Mouse (Mus musculus) urinary bladder, postnatal 25 days (tissue): ENCODE results near the gene Col4a6.

Source experiments
- DNase-seq: peaks from one replicate; pipeline ENCODE4 v3.0.0; 2022; ENCODE audit warnings: low spot score

Gene Col4a6

GRCm38 (mm10) chrX:141249636-141250035 lies 224.2 kb downstream of the Col4a6 start:
- no peak for DNase-seq

- DNase-seq = no peak
These were observed 237.1 kb downstream of the Col4a6 start for GRCm38 (mm10) chrX:141236564-141237333.

GRCm38 (mm10) chrX:141228169-141228568 lies 245.7 kb downstream of the Col4a6 start:
- no peak for DNase-seq

GRCm38 (mm10) chrX:141212802-141213201 lies 261.1 kb downstream of the Col4a6 start:
- DNase-seq = peak; percentile 26

DNA sequence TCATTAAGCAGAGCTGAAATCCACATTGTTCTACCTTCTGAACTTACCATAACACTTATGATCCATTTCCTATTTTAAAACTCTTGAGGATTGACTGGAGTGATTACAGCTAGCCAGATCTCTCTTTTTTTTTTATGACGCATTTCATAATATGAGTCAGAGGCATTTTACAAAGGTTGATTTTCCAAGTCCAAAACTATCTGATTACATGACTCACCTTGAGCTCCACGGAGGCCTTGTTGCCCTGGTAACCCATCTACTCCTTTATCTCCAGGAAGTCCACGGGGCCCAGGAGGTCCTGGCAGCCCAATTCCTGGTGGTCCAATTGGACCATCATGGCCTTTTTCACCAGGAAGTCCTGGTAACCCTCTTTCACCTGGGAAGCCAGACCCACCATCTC lies 274.9 kb downstream of the Col4a6 start:
- DNase-seq = no peak

DNA sequence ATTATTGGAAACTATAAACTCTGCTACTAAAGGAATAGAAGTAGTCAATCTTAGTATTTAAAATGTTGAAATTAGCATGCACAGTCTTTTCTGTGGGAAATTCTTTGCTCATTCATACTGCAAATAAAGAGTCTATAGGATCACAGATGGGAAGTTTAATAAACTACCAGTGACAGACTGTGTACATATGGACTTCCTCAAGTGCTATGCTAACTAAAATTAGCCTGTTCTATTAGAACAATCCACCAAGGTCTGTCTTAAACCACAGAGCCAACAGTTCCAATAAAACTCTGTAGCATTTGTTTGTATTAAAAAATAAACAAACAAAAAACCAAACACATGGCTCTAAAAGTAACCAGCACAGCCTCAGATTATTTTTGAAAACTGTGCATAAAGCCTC lies 278.8 kb downstream of the Col4a6 start:
- DNase-seq = no peak

GRCm38 (mm10) chrX:141175353-141175752 lies 298.5 kb downstream of the Col4a6 start:
- no peak for DNase-seq

GRCm38 (mm10) chrX:141165067-141165466 lies 308.8 kb downstream of the Col4a6 start:
- no peak for DNase-seq

GRCm38 (mm10) chrX:141160371-141160770 lies 313.5 kb downstream of the Col4a6 start:
- DNase-seq = no peak

GRCm38 (mm10) chrX:141158160-141158559 lies 315.7 kb downstream of the Col4a6 start:
- DNase-seq = no peak

DNA sequence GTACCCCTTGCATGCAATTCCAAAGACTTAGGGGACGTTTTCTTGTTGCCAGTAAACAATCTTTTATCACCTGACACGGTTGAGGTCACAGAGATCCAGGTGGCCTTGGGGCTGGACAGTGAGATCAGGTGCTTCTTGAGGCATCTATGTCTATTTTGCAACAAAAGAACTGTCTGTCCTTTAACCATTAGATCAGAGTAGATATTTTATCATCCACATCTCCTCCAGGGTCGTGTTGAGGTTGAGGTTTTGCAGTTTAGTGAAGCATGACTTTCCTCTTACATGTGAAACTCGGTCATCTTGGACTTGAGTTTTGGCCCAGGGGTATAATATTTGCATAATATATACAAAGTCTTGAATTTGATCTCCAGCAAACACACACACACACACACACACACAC lies 316.2 kb downstream of the Col4a6 start:
- no peak for DNase-seq

- no peak for DNase-seq
These were observed 317.2 kb downstream of the Col4a6 start for GRCm38 (mm10) chrX:141156696-141157095.

DNA sequence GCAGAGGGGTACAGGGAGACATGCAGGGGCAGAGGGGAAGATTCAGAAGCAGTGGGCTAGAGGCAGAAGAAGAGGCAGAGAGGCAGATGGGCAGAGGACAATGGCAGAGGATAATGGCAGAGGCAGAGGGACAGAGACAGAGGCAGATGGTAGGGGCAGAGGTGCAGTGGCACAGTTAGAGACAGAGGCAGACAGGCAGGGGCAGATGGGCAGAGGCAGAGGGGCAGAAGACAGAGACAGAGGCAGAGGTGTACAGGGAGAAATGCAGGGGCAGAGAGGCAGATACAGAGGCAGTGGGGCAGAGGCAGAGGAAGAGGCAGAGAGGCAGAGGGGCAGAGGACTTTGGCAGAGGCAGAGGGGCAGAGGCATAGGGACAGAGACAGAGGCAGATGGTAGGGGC lies 322.7 kb downstream of the Col4a6 start:
- no peak for DNase-seq

DNA sequence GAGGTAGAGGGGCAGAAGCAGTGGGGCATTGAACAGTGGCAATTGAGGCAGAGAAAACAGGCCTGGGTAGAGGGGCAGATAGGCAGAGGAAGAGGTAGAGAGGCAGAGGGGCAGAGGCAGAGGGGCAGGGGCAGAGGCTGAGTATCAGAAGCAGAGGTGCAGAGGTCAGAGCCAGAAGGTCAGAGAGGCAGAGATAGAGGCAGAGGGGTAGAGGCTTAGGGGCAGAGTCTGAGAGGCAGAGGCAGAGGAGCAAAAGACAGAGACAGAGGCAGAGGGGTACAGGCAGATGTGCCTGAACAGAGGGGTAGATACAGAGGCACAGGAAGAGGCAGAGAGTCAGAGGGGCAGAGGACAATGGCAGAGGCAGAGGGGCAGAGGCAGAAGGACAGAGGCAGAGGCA lies 323.6 kb downstream of the Col4a6 start:
- DNase-seq = no peak

DNA sequence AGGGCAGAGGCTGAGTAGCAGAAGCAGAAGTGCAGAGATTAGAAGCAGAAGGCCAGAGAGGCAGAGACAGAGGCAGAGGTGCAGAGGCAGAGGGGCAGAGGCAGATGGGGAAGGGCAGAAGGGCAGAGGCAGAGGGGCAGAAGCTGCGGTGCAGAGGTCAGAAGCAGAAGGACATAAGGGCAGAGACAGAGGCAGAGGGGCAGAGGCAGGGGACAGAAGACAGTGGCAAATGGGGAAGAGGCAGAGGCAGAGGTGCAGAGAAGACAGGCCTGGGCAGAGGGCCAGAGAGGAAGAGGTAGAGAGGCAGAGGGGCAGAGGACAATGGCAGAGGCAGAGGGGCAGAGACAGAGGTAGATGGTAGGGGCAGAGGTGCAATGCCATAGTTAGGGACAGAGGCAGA lies 324.2 kb downstream of the Col4a6 start:
- no peak for DNase-seq
